Mouse (Mus musculus): ENCODE results near the gene Frem2.

- TF ChIP-seq GATA1 (IDR thresholded peaks at IDR 0.05; ENCODE audit: low read length) (no peak), TAL1 (IDR thresholded peaks at IDR 0.05; ENCODE audit: low read length) (no peak)
Measured at GRCm38 (mm10) chr3:53583248-53583647, 73.9 kb downstream of the Frem2 start.

Measured in erythroblast, embryonic 14.5 days (primary cell).